Mouse (Mus musculus): ENCODE data around the gene Guca1b. TPM values are rescaled to one million over a fixed set of nuclear protein-coding genes. Genes with fewer than 3 reads are reported as not detected.
"Not testable (repeated sequence)": the region's sequence is repeated elsewhere in the genome, so short reads cannot be mapped to it uniquely, and the experiment has no call there.

Gene Guca1b
- polyA plus RNA-seq, 3 experiments from 2014 or later, result 0.29 to 1.8 (median 1.1) TPM

DNA sequence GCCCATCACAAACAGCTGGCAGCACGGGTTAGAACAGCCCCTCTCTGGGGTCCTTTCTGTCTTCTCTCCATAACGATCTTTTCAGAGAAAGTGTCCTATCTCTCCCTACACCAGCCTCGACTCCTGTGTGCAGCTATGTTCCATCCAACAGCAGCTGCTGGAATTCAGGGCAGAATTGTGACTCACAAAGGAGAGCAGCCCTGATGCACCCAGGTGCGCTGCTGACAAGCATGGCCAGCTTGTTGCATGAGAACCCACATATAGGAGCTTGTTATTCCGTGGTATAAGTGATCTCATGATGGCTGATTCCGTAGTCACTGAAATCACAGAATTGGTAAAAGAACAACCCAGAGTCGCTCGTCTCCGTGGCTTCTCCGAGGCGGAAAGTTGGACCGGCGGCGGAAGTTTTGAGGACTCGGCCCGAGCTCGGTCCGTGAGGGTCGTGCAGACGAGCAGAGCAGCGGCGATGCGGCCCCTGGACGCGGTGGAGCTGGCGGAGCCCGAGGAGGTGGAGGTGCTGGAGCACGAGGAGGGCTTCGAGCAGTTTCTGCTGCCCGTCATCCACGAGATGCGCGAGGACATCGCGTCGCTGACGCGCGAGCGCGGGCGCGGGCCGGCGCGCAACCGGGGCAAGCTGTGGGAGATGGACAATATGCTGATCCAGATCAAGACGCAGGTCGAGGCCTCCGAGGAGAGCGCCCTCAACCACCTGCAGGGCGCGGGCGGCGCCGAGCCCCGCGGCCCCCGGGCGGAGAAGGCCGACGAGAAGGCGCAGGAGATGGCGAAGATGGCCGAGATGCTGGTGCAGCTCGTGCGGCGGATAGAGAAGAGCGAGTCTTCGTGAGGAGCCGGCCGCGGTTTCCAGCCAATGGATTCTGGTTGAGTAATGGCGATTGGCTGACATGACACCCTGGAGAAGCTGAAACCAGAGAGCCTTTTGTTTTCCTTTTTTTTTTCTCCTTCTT, 25.0 kb downstream of the Guca1b start:
- peak; percentile 48 for ATAC-seq

- ATAC-seq, result no peak
Observed at GRCm38 (mm10) chr17:47420195-47420594, 35.0 kb downstream of the Guca1b start.

- ATAC-seq, result no peak
Observed at GRCm38 (mm10) chr17:47421566-47421965, 36.4 kb downstream of the Guca1b start.

- ATAC-seq, result not testable (repeated sequence)
Observed at GRCm38 (mm10) chr17:47422616-47423015, 37.4 kb downstream of the Guca1b start.

- no peak for ATAC-seq
Observed at GRCm38 (mm10) chr17:47424186-47424585, 39.0 kb downstream of the Guca1b start.

DNA sequence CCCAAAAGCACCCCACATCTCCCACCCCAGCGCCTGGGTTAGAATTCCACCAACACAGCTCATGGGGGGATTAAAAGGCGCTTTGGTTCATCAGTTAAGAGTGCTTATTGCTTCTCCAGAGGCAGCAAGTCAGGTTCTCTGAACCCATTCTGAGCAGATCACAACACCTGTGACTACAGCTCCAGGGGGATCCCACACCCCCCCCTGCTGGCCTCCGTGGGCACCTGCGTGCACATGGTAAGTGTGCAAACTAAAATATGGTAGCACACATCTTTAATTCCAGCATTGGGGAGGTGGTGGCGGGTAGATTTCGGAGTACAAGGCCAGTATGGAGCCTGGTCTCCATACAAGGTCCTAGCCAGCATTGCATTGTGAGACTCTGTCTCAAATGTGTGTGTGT, 42.1 kb downstream of the Guca1b start:
- no peak for ATAC-seq

- no peak for ATAC-seq
Observed at GRCm38 (mm10) chr17:47428831-47429304, 43.7 kb downstream of the Guca1b start.

GRCm38 (mm10) chr17:47430815-47431214, 45.6 kb downstream of the Guca1b start:
- no peak for ATAC-seq

- peak; percentile 7 for ATAC-seq
Observed at GRCm38 (mm10) chr17:47436156-47436906, 51.1 kb downstream of the Guca1b start, which contains the start of gene AI661453. TSS of gene AI661453 (plus strand) at chr17:47436615.

DNA sequence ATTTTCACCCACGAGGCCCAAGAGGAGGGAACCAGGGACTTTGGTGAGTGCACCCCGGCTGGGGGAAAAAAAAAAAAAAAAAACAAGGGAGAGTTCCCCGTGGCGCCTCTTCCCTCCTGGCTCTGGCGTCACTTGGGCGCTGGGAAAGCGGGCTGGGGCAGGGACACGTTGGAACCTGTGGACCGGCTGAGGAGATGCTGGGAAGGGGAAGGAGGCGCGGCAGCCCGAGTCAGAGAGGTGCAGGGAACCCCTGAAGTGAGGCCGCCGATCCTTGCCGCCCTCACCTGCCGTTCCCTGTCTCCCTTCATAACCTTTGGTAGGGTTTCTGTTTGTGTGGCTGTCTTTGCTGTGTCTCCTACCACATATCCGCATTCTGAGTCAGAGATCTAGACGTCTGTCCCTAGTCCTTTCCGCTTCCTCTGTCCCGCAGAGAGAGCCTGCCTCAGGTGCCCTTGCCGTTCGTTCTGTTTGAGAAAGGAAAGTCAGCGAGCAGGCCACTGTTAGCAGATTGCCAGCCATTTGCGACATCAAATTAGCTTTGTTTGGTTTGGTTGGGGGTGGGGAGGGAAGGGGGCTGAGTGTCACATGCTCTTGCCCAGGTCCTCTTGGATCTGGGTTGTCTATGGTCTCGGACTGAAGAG, 51.8 kb downstream of the Guca1b start, which contains the start of gene 1700001C19Rik:
Gene 1700001C19Rik, minus strand, starts transcription at position 470 of the 641 bp plus-strand sequence.
- ATAC-seq, result peak; percentile 63

- ATAC-seq, result no peak
Observed at GRCm38 (mm10) chr17:47438611-47439010, 53.4 kb downstream of the Guca1b start.

- no peak for ATAC-seq
Observed at GRCm38 (mm10) chr17:47439396-47440028, 54.3 kb downstream of the Guca1b start.

- no peak for ATAC-seq
Observed at GRCm38 (mm10) chr17:47440359-47440890, 55.2 kb downstream of the Guca1b start.

DNA sequence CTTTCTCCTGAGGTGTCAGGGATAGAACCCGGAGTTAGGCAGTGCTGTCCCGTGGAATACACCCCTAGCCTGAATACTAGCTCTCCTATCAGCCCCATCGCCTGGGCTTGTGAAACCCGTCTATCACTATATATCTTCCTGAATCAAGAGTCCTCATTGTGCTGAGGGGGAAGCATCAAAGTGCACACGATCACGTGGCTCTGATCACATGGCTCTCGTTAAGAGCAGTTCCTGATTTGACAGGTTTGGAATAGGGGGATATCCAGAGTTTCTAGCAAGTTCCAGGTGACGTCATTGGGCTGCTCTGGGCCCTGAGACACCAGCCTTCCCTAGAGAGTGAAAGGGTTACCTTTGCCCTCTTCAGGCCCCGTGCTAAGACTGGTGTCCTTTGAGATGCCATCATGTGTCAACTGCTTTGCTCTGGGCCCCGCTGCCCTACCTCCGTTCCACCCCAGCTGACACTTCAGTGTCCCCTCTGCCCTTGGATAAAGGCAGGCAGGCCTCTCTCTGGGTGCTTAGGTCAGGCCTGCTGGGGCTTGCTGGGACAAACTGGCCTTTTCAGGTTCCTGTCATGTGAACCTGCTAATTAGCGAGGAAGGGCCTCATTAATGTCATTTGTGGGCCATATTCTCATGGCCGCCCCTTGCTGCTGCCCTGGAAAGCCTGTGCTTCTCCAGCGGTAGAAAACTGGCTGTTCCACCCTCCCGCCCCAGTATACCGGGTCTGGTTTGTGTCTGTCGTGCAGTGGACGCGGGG, 56.3 kb downstream of the Guca1b start:
- no peak for ATAC-seq

DNA sequence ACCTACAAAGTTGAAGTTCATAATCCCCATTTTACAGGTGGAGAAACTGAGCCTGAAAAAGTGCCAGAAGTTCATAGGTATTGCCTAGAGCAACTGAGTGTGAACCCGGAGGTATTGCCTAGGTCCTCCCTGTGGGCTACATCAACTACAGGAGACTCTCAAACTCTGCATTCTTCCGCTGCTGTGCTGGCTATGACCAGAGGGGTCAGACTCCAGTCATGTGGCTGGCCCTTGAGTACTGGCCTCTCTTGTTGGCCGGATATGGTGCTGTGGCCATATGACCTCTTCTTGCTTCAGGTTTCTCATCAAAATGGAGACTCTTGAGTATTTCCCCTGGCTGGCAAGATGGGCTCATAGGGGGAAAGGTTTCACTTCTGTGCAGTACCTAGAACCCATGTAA, 57.1 kb downstream of the Guca1b start:
- no peak for ATAC-seq

Other genes with a start within 250 kb of the Guca1b start
- gene Mrps10, start 16.5 kb upstream of the Guca1b start, polyA plus RNA-seq (2017; shearing (Covaris generic)), result 10 to 100 TPM; 31.5 to 34.9 (median 33.0) TPM
- not detected for gene Guca1a, start 15.2 kb downstream of the Guca1b start, polyA plus RNA-seq (2017; shearing (Covaris generic))
- not detected for gene AI661453, start 51.2 kb downstream of the Guca1b start, polyA plus RNA-seq (2017; shearing (Covaris generic))
- not detected for gene 1700001C19Rik, start 52.0 kb downstream of the Guca1b start, polyA plus RNA-seq (2017; shearing (Covaris generic))
- gene Taf8, start 116.9 kb downstream of the Guca1b start, polyA plus RNA-seq (2017; shearing (Covaris generic)), result 10 to 100 TPM; 56.9 to 80.8 (median 70.0) TPM
- 100 to 1,000 TPM; 124 to 141 (median 130) TPM for gene Ccnd3, start 119.7 kb downstream of the Guca1b start, polyA plus RNA-seq (2017; shearing (Covaris generic))
- 10 to 100 TPM in 2 of 3 experiments, 1 to 10 TPM in 1; 9.1 to 12.3 (median 11.6) TPM for gene Bysl, start 226.1 kb downstream of the Guca1b start, polyA plus RNA-seq (2017; shearing (Covaris generic))
- gene Med20, start 226.2 kb downstream of the Guca1b start, polyA plus RNA-seq (2017; shearing (Covaris generic)), result 10 to 100 TPM; 27.6 to 32.3 (median 28.1) TPM
- gene Gm20517, start 226.2 kb downstream of the Guca1b start, polyA plus RNA-seq (2017; shearing (Covaris generic)), result under 1 TPM in 2 of 3 experiments, not detected in 1; 0.68 to 0.79 TPM
- under 1 TPM; 0.58 to 0.97 (median 0.70) TPM for gene Usp49, start 245.3 kb downstream of the Guca1b start, polyA plus RNA-seq (2017; shearing (Covaris generic))

Data from inflammation-experienced regulatory T-cells, adult 6 months (primary cell).